Mouse (Mus musculus) kidney, adult 11 months (tissue): ENCODE results near the gene Cpne2.
A peak's percentile ranks its signal among the peaks of the same experiment; 100 is the strongest.

Source experiments
- DNase-seq: peaks from one replicate; pipeline ENCODE4 v3.0.0; 2022

The Cpne2 gene

DNA sequence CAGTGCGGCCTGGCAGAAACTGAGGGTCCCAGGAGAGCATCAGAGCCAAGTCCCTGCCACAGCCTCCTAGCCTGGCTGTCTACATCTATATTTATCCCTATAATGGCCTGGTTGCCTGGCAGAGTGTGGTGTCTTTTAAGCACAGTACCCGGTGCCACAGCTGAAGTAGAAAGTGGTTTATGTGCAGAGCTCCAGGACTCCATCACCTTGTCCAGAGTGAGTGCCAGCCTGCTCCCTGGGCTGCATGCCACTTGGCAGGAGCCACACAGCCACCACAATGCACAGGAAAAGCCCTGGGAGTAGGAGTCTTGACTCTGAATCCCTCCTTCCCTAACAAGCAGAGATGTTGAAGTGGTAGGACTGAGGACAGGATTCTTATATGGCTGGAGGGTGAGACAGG lies 4.7 kb downstream of the Cpne2 start:
- DNase-seq: no peak

DNA sequence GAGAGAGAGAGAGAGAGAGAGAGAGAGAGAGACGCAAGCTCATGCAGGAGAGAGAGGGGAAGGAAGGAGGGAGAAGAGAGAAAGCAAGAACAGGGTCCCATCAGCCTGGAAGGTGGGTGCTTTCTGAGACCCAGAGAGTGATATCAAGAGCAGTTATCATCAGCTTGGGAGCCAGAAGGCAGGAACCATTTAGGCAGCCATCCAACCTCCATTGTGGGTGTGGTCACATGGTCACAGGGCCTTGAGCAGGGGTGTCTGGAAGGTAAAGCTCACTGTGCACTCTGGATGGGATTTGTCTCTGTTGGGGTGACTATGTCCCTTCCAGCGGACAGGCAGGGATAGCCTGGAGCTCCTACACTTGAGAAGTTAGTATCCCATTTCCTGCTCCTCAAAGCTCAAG lies 7.2 kb downstream of the Cpne2 start:
- no peak for DNase-seq

- DNase-seq: no peak
Measured at GRCm38 (mm10) chr8:94540889-94541795, 8.4 kb downstream of the Cpne2 start.

- DNase-seq: no peak
Measured at GRCm38 (mm10) chr8:94543981-94544380, 11.2 kb downstream of the Cpne2 start.

GRCm38 (mm10) chr8:94549041-94549440 lies 16.3 kb downstream of the Cpne2 start:
- DNase-seq: no peak

GRCm38 (mm10) chr8:94549482-94549881 lies 16.7 kb downstream of the Cpne2 start:
- no peak for DNase-seq

DNA sequence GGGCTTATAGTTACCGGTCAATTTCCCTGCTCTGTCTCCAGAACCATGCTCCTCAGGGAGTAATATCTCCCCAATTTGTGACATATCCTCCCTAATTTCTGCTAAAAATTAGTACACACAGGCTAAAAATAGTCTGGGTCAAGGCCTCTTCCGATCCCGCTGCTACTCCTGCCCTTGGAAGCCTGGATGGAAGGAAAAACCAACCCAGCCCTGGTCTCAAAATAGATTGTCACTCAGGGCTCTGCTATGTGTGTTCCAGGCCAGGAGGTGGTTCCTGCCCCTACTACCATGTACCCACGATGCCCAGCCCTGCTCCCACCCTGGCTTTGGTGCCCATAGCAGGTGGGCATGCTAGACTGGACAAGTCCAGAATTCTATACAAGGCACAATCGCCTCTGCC lies 17.2 kb downstream of the Cpne2 start:
- peak; percentile 31 for DNase-seq

DNA sequence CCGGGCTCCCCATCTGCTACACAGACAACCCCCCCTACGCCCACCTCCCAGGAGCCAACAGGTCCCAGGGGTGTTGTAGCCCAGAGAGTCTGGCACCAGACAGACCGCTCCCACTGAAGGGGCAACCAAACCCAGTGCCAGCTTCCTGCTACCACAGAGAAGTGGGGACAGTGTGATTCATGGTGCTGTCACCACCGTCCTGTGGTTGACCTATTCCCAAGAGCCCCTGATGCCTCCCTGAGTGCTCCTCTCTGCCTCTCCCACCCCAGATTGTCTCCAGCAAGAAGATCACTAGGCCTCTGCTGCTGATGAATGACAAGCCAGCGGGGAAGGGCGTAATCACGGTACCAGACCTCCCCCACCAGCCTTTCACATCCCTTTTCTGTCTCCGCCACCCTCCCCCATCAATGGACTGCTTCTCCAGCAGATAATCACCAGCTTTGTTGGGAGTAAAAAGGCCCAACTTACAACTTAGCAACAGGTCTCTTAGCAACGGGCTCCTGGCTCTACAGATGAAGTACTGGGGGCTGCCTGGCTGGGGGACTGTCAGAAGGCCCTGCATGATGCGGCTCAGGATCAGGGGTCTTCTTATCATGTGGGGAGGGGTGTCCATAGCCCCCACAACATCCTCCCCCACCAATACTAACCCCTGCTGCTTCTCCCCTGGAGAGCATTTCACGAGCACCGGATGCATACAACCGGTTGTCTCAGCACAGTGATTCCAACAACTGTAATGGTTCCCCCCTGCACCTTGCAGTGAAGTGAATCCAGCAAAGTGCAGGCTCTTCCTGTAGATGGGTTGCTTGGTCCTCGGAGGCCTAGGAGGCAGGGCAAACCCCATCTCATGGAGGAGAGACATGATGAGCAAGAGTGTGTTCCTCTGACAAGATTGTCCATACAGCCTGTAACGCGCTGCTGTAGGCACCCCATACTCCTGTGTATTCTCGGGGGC lies 19.0 kb downstream of the Cpne2 start:
- no peak for DNase-seq

- DNase-seq: no peak
Measured at GRCm38 (mm10) chr8:94552696-94553095, 19.9 kb downstream of the Cpne2 start.

- DNase-seq: no peak
Measured at GRCm38 (mm10) chr8:94557281-94557680, 24.5 kb downstream of the Cpne2 start.

DNA sequence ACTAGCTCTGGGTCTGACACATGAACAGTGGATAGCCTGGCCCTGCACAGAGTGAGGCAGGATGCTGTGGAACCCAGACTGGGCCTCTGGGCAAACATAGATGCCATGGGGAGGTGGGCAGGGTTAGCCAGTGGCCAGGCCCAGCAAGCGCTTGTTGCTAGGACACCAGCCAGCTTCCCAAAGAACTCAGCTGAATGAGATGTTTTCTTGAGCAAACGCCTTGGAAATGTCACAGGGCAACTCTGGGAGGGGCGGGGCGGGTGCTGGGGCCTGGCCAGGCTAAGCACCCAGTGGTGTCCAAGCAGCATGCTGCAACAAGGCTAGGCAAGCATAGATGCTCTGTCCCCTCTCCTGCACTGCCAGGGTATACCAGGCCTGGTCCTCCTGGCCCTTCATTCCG lies 28.5 kb downstream of the Cpne2 start:
- no peak for DNase-seq

DNA sequence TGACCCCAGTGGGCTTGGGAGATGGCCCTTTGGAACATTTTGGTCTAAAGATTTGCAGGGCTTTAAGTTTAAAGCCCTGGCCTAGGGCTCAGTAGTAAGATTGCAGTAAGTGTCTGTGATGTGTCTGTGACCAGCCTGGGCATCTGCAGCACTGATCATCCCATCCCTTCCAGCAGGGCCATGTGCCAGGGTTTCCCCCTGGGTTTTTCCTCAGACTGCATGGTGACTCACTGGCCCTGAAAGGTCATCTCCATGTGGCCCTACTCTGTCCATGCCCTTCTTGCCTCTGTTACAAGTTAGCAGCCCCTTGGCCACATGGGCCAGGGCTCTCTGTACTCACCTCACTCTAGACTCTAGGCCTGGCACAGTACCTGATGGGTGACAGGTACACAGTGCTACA lies 31.6 kb downstream of the Cpne2 start:
- DNase-seq: no peak

DNA sequence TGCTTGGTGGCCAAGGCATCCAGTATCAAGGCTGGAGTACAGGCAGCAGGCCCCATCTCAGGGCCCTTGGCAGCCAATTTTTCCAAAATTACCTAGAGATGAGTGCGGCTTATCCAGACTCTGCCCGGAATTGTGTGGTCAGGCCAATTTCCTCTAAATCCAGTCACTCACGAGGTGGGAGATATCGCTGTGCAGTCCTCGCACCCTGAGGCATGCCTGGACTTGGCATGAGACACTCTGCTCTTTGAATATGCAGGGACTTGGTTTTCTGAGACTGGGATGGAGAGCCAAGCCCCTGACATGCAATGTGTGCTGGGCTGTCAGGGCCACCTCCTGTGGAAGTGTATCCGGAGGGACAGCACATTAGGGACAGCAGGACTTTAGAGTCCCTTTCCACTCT lies 33.2 kb downstream of the Cpne2 start:
- DNase-seq: no peak

- peak; percentile 17 for DNase-seq
Measured at GRCm38 (mm10) chr8:94566446-94567158, 33.8 kb downstream of the Cpne2 start.

- no peak for DNase-seq
Measured at GRCm38 (mm10) chr8:94567159-94567849, 34.5 kb downstream of the Cpne2 start.

DNA sequence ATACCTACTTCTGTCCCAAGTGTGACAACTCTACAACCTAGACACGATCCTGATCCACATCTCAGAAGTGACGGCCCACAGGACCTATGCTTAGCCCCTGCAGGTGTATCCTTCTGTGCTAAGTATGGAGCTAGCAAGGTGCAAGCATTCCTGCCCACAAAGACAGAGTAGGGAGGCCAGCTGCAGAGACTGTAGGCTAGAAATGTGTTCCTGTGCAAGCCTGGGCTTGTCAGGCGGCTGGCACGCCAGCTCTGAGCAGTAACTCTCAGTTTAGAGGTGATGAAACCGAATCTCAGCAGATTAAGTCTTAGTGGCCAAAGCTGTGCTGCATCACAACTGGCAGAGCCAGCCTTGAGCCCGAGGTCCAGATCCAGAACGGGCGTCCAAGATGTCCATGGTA lies 35.3 kb downstream of the Cpne2 start:
- no peak for DNase-seq

GRCm38 (mm10) chr8:94569419-94569818 lies 36.6 kb downstream of the Cpne2 start:
- DNase-seq: no peak

- DNase-seq: no peak
Measured at GRCm38 (mm10) chr8:94571896-94572295, 39.1 kb downstream of the Cpne2 start.

GRCm38 (mm10) chr8:94574159-94574907 lies 41.5 kb downstream of the Cpne2 start:
- DNase-seq: no peak

DNA sequence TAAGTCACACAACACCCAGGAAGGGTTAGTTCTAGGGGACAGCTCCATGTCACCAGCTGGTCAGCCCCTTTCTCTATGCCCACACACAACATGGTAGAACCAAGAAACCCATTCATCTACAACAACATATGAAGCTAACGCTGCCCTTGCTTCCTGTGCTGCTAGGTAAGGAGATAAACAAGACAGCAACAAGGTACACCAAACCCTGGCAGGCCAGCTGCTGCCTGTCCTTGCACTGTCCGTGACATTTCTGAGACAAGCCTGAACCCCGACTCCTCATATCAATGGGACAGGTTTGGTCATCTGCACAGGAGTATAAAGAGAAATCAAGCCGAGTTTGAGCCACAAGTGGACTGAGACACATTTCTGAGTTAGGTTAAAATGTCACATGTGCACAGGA lies 42.4 kb downstream of the Cpne2 start:
- no peak for DNase-seq

DNA sequence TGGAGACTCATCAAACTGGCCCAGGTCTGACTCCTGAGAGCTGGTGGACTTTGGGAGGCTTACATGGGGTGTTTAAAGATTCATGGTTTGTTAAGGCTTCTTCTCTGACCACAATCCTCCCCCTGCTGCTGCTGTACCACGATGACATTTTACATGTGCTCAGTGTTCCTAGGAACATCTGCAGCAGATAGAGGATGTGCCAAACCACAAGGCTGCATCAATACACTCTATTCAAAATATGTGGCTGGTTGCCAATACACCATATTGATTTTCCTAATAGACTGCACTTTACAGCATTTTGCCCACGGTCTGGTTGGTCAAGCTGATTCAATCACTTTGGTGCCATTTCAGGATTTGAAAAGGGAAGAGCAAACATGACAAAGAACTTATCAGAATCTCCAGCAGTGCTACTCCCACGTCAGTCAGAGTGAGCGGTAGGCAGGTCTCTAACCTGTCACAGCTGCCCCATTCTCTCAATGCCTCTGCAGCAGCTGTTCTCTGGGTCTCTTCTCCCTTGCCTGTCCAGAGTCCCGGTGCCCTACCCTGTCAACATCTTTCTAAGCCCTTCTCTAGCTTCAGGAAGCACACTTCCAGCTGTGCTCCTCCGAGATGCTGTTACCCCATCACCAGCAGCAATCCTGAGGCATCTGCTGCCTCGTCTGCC lies 49.2 kb downstream of the Cpne2 start:
- DNase-seq: no peak
